Mouse (Mus musculus): Measurements from ENCODE around the gene Map4k4. TPM values are rescaled to one million over a fixed set of nuclear protein-coding genes. Genes with fewer than 3 reads are reported as not detected.

The Map4k4 gene
- polyA plus RNA-seq, 1 experiment, result 166 TPM

- H3K4me1 ChIP-seq (ENCODE audit: control insufficient read depth, insufficient read depth, low read length), result no peaks in the 10 kb centered on the region; the same call in 1 of the 2 replicates
- no peaks in the 10 kb centered on the region for H3K27me3 ChIP-seq (ENCODE audit: control insufficient read depth, insufficient read depth, low read length)
- DNase-seq, result no peak
- WGBS, result 96% methylated on average over 6 of the region's 6 CpGs
- H3K27ac ChIP-seq (ENCODE audit: insufficient read depth, low read length), result no peak overlapping the region
- H3K4me3 ChIP-seq (replicated peaks; ENCODE audit: insufficient read depth, low read depth, low read length), result no peak overlapping the region
- no peak for TF ChIP-seq CTCF (IDR thresholded peaks at IDR 0.05; ENCODE audit: borderline replicate concordance, insufficient read depth, low read depth, low read length)
- TF ChIP-seq POLR2A (IDR thresholded peaks at IDR 0.05; ENCODE audit: borderline replicate concordance, insufficient read depth, low read length), result no peak
Measured at GRCm38 (mm10) chr1:40037831-40038230, 137.1 kb downstream of the Map4k4 start.

DNA sequence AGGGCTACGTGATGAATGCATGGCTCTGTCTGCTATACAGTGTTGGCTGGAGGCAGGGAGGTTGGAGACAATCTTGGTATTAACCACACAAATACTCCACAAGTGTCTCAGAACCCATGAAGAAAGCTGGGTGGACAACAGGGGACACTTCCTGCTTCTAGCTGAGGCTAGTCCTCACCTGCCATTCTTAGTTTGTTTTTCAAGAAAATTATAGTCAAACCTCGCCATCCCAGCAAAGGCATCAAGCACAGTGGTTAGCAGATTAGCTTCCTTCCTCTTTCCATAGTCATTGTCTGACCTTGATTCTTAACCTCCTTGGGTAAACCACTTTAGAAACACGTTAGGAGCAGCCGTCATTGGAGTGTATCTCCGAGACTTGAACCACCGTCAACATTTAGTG is 145.0 kb downstream of the Map4k4 start:
- Histone ChIP-seq H3K4me1 (ENCODE audit: control insufficient read depth, insufficient read depth, low read length) (no peaks in the 10 kb centered on the region), H3K27me3 (ENCODE audit: control insufficient read depth, insufficient read depth, low read length) (no peaks in the 10 kb centered on the region), H3K4me3 (replicated peaks; ENCODE audit: insufficient read depth, low read depth, low read length) (no peak overlapping the region), H3K27ac (ENCODE audit: insufficient read depth, low read length) (no peak overlapping the region)
- DNase-seq, result no peak
- no peak for TF ChIP-seq CTCF (IDR thresholded peaks at IDR 0.05; ENCODE audit: borderline replicate concordance, insufficient read depth, low read depth, low read length)
- TF ChIP-seq POLR2A (IDR thresholded peaks at IDR 0.05; ENCODE audit: borderline replicate concordance, insufficient read depth, low read length), result no peak
- WGBS, result 91% methylated on average over 6 of the region's 6 CpGs

DNA sequence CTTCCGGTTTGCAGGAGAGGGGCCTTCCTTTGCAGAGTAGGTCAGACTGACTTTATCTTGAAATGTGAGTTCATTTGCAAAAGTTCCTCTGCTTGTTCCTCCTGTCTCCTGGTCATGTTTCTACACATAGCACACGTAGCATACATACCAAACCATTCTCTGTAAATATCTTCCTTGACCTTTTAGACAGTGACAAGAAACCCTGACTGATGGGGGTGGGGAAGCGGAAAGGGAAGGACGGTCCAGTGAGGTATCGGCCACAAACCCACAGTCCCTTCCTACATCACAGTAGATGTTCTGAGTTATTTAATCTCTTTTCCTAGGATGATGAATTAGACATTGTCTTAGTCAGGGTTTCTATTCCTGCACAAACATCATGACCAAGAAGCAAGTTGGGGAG is 145.9 kb downstream of the Map4k4 start:
- H3K4me1 ChIP-seq (ENCODE audit: control insufficient read depth, insufficient read depth, low read length), result no peaks in the 10 kb centered on the region
- no peak overlapping the region for H3K4me3 ChIP-seq (replicated peaks; ENCODE audit: insufficient read depth, low read depth, low read length)
- 90% methylated on average over 5 of the region's 5 CpGs for WGBS
- no peak for TF ChIP-seq POLR2A (IDR thresholded peaks at IDR 0.05; ENCODE audit: borderline replicate concordance, insufficient read depth, low read length)
- TF ChIP-seq CTCF (IDR thresholded peaks at IDR 0.05; ENCODE audit: borderline replicate concordance, insufficient read depth, low read depth, low read length), result no peak
- no peak overlapping the region for H3K27ac ChIP-seq (ENCODE audit: insufficient read depth, low read length)
- DNase-seq, result no peak
- H3K27me3 ChIP-seq (ENCODE audit: control insufficient read depth, insufficient read depth, low read length), result no peaks in the 10 kb centered on the region

DNA sequence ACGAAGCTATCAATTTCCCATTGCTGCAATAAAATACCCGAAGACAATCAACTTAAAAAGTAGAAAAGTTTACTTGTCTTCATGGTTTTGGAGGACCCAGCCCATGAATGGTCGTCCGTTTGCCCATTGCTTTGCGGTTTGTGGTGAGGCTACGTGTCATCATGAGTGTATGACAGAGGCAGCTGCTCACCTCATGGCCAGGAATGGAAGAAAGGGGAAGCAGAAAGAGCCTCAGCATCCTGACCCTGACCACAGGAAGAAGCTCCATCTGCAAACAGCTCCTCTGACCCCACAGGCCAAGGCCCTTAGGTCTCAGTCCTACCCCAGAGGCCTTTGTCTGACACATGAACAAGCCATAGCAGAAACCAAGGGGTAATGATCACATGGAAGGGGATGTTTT is 150.4 kb downstream of the Map4k4 start:
- no peak for DNase-seq
- TF ChIP-seq POLR2A (IDR thresholded peaks at IDR 0.05; ENCODE audit: borderline replicate concordance, insufficient read depth, low read length), result no peak
- TF ChIP-seq CTCF (IDR thresholded peaks at IDR 0.05; ENCODE audit: borderline replicate concordance, insufficient read depth, low read depth, low read length), result no peak

DNA sequence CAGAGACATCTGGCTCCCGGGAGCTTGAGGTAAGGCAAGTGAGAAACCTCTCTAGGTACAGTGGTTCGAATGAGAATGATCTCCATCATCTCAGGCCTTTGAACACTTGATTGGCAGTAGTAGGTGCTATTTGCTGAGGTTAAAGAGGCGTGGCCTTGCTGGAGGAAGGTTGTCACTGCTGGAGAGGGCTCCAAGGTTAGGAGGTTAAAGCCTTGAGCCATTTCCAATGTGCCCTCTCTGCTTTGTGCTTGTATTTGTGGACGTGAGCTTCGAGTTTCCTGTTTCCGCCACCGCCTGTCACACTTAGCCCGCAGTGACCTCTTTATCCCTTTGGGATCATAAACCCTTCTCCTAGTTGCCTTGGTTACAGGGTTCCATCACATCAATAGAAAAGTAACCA is 151.4 kb downstream of the Map4k4 start:
- Histone ChIP-seq H3K27ac (ENCODE audit: insufficient read depth, low read length) (no peak overlapping the region), H3K27me3 (ENCODE audit: control insufficient read depth, insufficient read depth, low read length) (no peaks in the 10 kb centered on the region), H3K4me3 (replicated peaks; ENCODE audit: insufficient read depth, low read depth, low read length) (no peak overlapping the region), H3K4me1 (ENCODE audit: control insufficient read depth, insufficient read depth, low read length) (no peaks in the 10 kb centered on the region)
- DNase-seq, result no peak
- no peak for TF ChIP-seq CTCF (IDR thresholded peaks at IDR 0.05; ENCODE audit: borderline replicate concordance, insufficient read depth, low read depth, low read length)
- TF ChIP-seq POLR2A (IDR thresholded peaks at IDR 0.05; ENCODE audit: borderline replicate concordance, insufficient read depth, low read length), result no peak
- WGBS, result 78% methylated on average over 8 of the region's 8 CpGs

More for the DNA sequence above, 150.4 kb downstream of the Map4k4 start:
- 95% methylated on average over 6 of the region's 6 CpGs for WGBS
- no peaks in the 10 kb centered on the region for H3K27me3 ChIP-seq (ENCODE audit: control insufficient read depth, insufficient read depth, low read length)
- H3K4me3 ChIP-seq (replicated peaks; ENCODE audit: insufficient read depth, low read depth, low read length), result no peak overlapping the region
- no peaks in the 10 kb centered on the region for H3K4me1 ChIP-seq (ENCODE audit: control insufficient read depth, insufficient read depth, low read length)
- no peak overlapping the region for H3K27ac ChIP-seq (ENCODE audit: insufficient read depth, low read length)

DNA sequence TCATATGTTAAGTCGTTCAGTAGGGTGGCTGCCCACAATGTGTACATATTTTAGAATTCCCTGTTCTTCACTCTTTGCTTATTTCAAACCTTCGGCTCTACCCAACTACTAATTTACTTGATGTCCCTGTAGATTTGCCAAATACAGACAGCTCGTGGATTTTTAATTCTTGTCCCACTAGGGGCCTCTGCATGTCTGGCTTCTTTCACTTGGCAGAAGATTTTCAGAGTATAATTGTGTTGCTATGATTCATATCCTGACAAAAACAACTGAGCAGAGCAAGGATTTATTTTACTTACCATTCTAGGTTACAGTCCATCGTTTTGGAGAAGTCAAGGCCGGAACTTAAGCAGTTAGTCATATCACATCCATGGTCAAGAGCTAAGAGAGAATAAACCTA is 152.4 kb downstream of the Map4k4 start:
- Histone ChIP-seq H3K4me3 (replicated peaks; ENCODE audit: insufficient read depth, low read depth, low read length) (no peak overlapping the region), H3K4me1 (ENCODE audit: control insufficient read depth, insufficient read depth, low read length) (no peaks in the 10 kb centered on the region), H3K27ac (ENCODE audit: insufficient read depth, low read length) (no peak overlapping the region), H3K27me3 (ENCODE audit: control insufficient read depth, insufficient read depth, low read length) (no peaks in the 10 kb centered on the region)
- DNase-seq, result no peak
- 65% methylated on average over 5 of the region's 5 CpGs for WGBS
- TF ChIP-seq CTCF (IDR thresholded peaks at IDR 0.05; ENCODE audit: borderline replicate concordance, insufficient read depth, low read depth, low read length) (no peak), POLR2A (IDR thresholded peaks at IDR 0.05; ENCODE audit: borderline replicate concordance, insufficient read depth, low read length) (no peak)

DNA sequence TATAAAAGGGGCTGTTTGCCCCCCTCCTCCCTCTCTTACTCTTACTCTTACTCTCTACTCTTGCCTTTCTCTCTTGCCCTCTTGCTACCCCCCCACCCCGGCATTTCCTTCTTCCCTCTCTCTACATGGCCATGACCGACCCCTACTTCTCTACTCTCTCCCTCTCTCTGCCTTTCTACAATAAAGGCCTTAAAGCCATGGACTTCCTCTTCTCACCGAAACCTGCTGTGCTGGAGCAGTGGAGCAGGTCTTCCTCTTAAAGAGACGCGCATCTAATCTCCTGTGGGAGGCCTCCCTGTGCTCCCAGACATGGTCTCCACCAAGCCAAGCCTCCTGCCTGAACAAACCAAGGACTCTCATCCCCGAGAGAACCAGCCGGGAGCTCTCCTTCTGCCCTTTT is 154.3 kb downstream of the Map4k4 start:
- no peak for TF ChIP-seq POLR2A (IDR thresholded peaks at IDR 0.05; ENCODE audit: borderline replicate concordance, insufficient read depth, low read length)
- TF ChIP-seq CTCF (IDR thresholded peaks at IDR 0.05; ENCODE audit: borderline replicate concordance, insufficient read depth, low read depth, low read length), result no peak
- 75% methylated on average over 7 of the region's 7 CpGs for WGBS
- H3K4me3 ChIP-seq (replicated peaks; ENCODE audit: insufficient read depth, low read depth, low read length), result no peak overlapping the region
- H3K27me3 ChIP-seq (ENCODE audit: control insufficient read depth, insufficient read depth, low read length), result no peaks in the 10 kb centered on the region
- no peaks in the 10 kb centered on the region for H3K4me1 ChIP-seq (ENCODE audit: control insufficient read depth, insufficient read depth, low read length)
- H3K27ac ChIP-seq (ENCODE audit: insufficient read depth, low read length), result no peak overlapping the region
- no peak for DNase-seq

DNA sequence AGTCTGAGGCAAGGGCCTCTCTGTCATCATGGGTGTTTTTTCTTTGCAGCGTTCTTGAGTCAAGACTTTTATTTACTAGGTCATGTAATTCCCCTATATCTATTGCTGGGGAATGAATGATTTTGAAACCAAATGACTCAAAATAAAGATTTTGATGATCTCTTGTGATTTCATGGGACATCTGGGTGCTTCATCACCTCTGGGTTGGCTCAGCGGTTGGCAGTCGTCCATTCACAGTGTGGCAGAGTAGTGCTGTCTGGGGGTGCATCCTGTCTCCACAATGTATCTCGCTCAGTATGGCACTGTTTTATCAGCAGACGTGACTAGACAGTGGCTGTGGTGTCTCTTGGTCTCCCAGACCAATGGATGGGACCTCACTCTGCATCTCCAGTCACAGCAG is 155.2 kb downstream of the Map4k4 start:
- 84% methylated on average over 5 of the region's 5 CpGs for WGBS
- Histone ChIP-seq H3K27ac (ENCODE audit: insufficient read depth, low read length) (no peak overlapping the region), H3K27me3 (ENCODE audit: control insufficient read depth, insufficient read depth, low read length) (no peaks in the 10 kb centered on the region), H3K4me1 (ENCODE audit: control insufficient read depth, insufficient read depth, low read length) (no peaks in the 10 kb centered on the region), H3K4me3 (replicated peaks; ENCODE audit: insufficient read depth, low read depth, low read length) (no peak overlapping the region)
- DNase-seq, result no peak
- no peak for TF ChIP-seq CTCF (IDR thresholded peaks at IDR 0.05; ENCODE audit: borderline replicate concordance, insufficient read depth, low read depth, low read length)
